Mouse (Mus musculus) retina, embryonic 14.5 days (tissue): ENCODE measurements around the gene Ptpn13.

Source experiments
- DNase-seq: peaks from one replicate; pipeline ENCODE4 v3.0.0-alpha.2; 2015; ENCODE audit warnings: low spot score

The Ptpn13 gene

GRCm38 (mm10) chr5:103647320-103647719, 222.3 kb downstream of the Ptpn13 start:
- no peak for DNase-seq
